ENCODE assay signal across 15 mouse cellular contexts in the genomic region with DNA sequence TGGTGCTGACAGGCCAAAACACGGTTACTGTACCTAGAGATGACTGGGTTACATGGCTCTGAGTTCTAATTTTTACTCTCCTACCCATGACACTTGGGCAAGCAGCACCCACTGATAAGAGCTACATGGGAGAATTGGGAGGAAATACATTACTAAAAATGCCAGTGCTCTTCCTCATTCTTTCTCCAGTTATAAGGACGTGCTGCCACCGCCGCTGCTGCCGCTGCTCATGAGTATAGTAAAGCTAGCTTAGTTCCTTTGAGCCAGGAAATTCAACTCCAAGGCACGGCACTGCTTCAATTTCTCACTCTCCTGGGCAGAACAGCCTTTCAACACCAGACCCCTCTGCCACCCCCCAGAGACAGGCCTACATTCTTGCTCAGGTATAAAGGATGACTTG.
A peak's percentile ranks its signal among the peaks of the same experiment; 100 is the strongest.
DNase-seq lines count a peak whose midpoint lies in the region; ATAC-seq and TF ChIP-seq lines count a peak whose summit lies in the region.
"Had no signal": no experiment of that assay in that cellular context is flagged by ENCODE, and none has a peak within 500 bp of the region (broad histone marks: within the 10 kb centered on the region; RNA-seq: fewer than 3 reads in every experiment).

No protein-coding gene starts in this region.

- H3K27ac ChIP-seq in heart, embryonic 12.5 days (ENCODE audit: poor library complexity, severe bottlenecking) = peak overlapping the region; percentile 88
- peak overlapping the region; percentile 76; the same call in 1 of the 2 replicates for H3K27ac ChIP-seq in lung, embryonic 14.5 days (ENCODE audit: low read depth)
- H3K27ac ChIP-seq in stomach, postnatal 0 days (replicated peaks) = peak overlapping the region; percentile 56
- H3K27ac ChIP-seq in neural tube, embryonic 15.5 days (replicated peaks) = no peak overlapping the region; the same call in 1 of the 2 replicates
- H3K27ac ChIP-seq: hindbrain, embryonic 10.5 days; limb, embryonic 12.5 days; midbrain, embryonic 13.5 days had no signal

- WGBS in heart, embryonic 12.5 days = 61% methylated on average over 6 of the region's 6 CpGs
- 58% methylated on average over 6 of the region's 6 CpGs for WGBS in lung, embryonic 14.5 days
- WGBS in stomach, postnatal 0 days = 45% methylated on average over 6 of the region's 6 CpGs
- WGBS in neural tube, embryonic 15.5 days = 72% methylated on average over 6 of the region's 6 CpGs

- no peak overlapping the region for H3K4me2 ChIP-seq in heart, embryonic 12.5 days
- no peak overlapping the region for H3K4me2 ChIP-seq in lung, embryonic 14.5 days
- H3K4me2 ChIP-seq in stomach, postnatal 0 days (replicated peaks; ENCODE audit: low read depth) = no peak overlapping the region
- no peak overlapping the region for H3K4me2 ChIP-seq in neural tube, embryonic 15.5 days
- H3K4me2 ChIP-seq: limb, embryonic 12.5 days; midbrain, embryonic 13.5 days had no signal

- H3K4me3 ChIP-seq in heart, embryonic 12.5 days = no peak overlapping the region
- H3K4me3 ChIP-seq in lung, embryonic 14.5 days (ENCODE audit: low read depth, low read length) = no peak overlapping the region
- no peak overlapping the region for H3K4me3 ChIP-seq in stomach, postnatal 0 days (ENCODE audit: low read depth, low read length)
- H3K4me3 ChIP-seq in neural tube, embryonic 15.5 days (replicated peaks) = no peak overlapping the region
- H3K4me3 ChIP-seq: hindbrain, embryonic 10.5 days; limb, embryonic 12.5 days; midbrain, embryonic 13.5 days had no signal

- no peak for TF ChIP-seq EP300 in stomach, postnatal 0 days (optimal IDR thresholded peaks at IDR 0.05)

- no peak overlapping the region for H3K9ac ChIP-seq in heart, embryonic 12.5 days
- H3K9ac ChIP-seq in lung, embryonic 14.5 days = no peak overlapping the region; the same call in 1 of the 2 replicates
- no peak overlapping the region for H3K9ac ChIP-seq in stomach, postnatal 0 days (ENCODE audit: low read length)
- H3K9ac ChIP-seq in neural tube, embryonic 15.5 days (replicated peaks) = no peak overlapping the region
- H3K9ac ChIP-seq: limb, embryonic 12.5 days; midbrain, embryonic 13.5 days had no signal

- no peaks in the 10 kb centered on the region for H3K9me3 ChIP-seq in heart, embryonic 12.5 days (replicated peaks)
- no peaks in the 10 kb centered on the region for H3K9me3 ChIP-seq in lung, embryonic 14.5 days (ENCODE audit: low read depth, low read length)
- H3K9me3 ChIP-seq in stomach, postnatal 0 days (ENCODE audit: control insufficient read depth, low read length) = no peaks in the 10 kb centered on the region
- no peaks in the 10 kb centered on the region for H3K9me3 ChIP-seq in neural tube, embryonic 15.5 days (replicated peaks)
- H3K9me3 ChIP-seq: hindbrain, embryonic 10.5 days; limb, embryonic 12.5 days; midbrain, embryonic 13.5 days had no signal

- H3K4me1 ChIP-seq in heart, embryonic 12.5 days (replicated peaks) = peaks cover 51% of the 10 kb centered on the region
- H3K4me1 ChIP-seq in lung, embryonic 14.5 days (ENCODE audit: insufficient read depth) = peaks cover 9% of the 10 kb centered on the region; the same call in 1 of the 2 replicates
- H3K4me1 ChIP-seq in stomach, postnatal 0 days (replicated peaks; ENCODE audit: control insufficient read depth, insufficient read depth) = no peaks in the 10 kb centered on the region
- H3K4me1 ChIP-seq in neural tube, embryonic 15.5 days = peaks cover 6% of the 10 kb centered on the region; the same call in 1 of the 2 replicates

- H3K36me3 ChIP-seq in heart, embryonic 12.5 days = 0 out of 2 replicates have a peak, but pooled peaks cover 4% of the 10 kb centered on the region
- no peaks in the 10 kb centered on the region for H3K36me3 ChIP-seq in lung, embryonic 14.5 days (ENCODE audit: insufficient read depth)
- peaks cover 3% of the 10 kb centered on the region; the same call in 1 of the 2 replicates for H3K36me3 ChIP-seq in stomach, postnatal 0 days (ENCODE audit: control insufficient read depth, insufficient read depth, low read length)
- no peaks in the 10 kb centered on the region for H3K36me3 ChIP-seq in neural tube, embryonic 15.5 days
- H3K36me3 ChIP-seq: hindbrain, embryonic 10.5 days; limb, embryonic 12.5 days; midbrain, embryonic 13.5 days had no signal

- TF ChIP-seq CTCF in lung, embryonic 14.5 days (IDR thresholded peaks at IDR 0.05; ENCODE audit: low read depth) = no peak
- TF ChIP-seq CTCF in stomach, postnatal 0 days (IDR thresholded peaks at IDR 0.05; ENCODE audit: low read depth) = no peak

- no peak for DNase-seq in heart, adult 9 months (ENCODE audit: low spot score in 2 of 2)
- peak; percentile 32 for DNase-seq in lung, embryonic 14.5 days
- DNase-seq in lung, postnatal 36 days = no peak
- no peak for DNase-seq in stomach, postnatal 0 days (ENCODE audit: low spot score)
- DNase-seq in kidney, postnatal 36 days = no peak
- DNase-seq: cerebellum, adult 9-10 months; kidney, adult 2 months; kidney, postnatal 4 days; thymus, postnatal 36 days had no signal

- ATAC-seq in heart, embryonic 12.5 days (ENCODE audit: insufficient number of reproducible peaks, low FRiP score) = no peak
- no peak for ATAC-seq in lung, embryonic 14.5 days (ENCODE audit: insufficient read depth)
- ATAC-seq in hematopoietic stem cell, adult 5-6 weeks (replicated peaks in 1 of 2; ENCODE audit: insufficient read depth in 1 of 2, low FRiP score in 2 of 2, low TSS enrichment in 1 of 2, low read depth in 1 of 2, poor library complexity in 2 of 2, severe bottlenecking in 2 of 2) = peak; percentile 39 to 42; a peak in 2 of 4 replicates
- no peak for ATAC-seq in stomach, postnatal 0 days (ENCODE audit: low FRiP score, low TSS enrichment)
- ATAC-seq in neural tube, embryonic 15.5 days (ENCODE audit: low FRiP score) = no peak
- ATAC-seq: midbrain, embryonic 13.5 days had no signal

- no peaks in the 10 kb centered on the region for H3K27me3 ChIP-seq in heart, embryonic 12.5 days (replicated peaks)
- no peaks in the 10 kb centered on the region for H3K27me3 ChIP-seq in lung, embryonic 14.5 days (ENCODE audit: insufficient read depth, low read length)
- no peaks in the 10 kb centered on the region for H3K27me3 ChIP-seq in stomach, postnatal 0 days (ENCODE audit: control insufficient read depth, insufficient read depth, low read length)
- no peaks in the 10 kb centered on the region for H3K27me3 ChIP-seq in neural tube, embryonic 15.5 days (replicated peaks)
- H3K27me3 ChIP-seq: limb, embryonic 12.5 days; midbrain, embryonic 13.5 days had no signal

Comparison
In these comparisons a context has a peak if more than half of its experiments do, and no peak if none do; other contexts are left out.
1. ATAC-seq: peak in hematopoietic stem cell, adult 5-6 weeks (2 of 2); none in heart, embryonic 12.5 days (single experiment), lung, embryonic 14.5 days (single experiment), stomach, postnatal 0 days (single experiment) and neural tube, embryonic 15.5 days (single experiment).